Mouse (Mus musculus): Measurements from ENCODE around the gene Bcas3. TPM values are rescaled to one million over a fixed set of nuclear protein-coding genes. Genes with fewer than 3 reads are reported as not detected.

The Bcas3 gene
- polyA plus RNA-seq, 1 experiment from 2014 or later: 20.5 TPM

DNA sequence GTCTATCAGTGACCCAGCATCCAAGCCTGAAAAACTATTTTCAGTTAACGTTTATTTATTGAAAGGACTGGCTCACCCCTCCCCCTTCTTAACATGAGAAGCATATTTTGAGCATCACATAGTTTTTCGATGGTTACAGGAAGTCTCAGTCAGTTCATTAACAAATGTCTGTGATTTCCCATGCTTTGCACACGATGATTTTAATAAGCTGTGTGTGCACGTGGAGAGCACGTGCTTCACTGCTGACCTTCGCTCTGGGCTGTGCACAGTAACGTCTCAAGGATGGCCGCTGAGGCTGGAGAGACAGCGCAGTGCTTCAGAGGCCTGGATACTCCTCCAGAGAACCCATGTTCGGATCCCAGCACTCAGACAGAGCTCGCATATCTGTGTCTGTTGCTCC, 454.4 kb downstream of the Bcas3 start:
- 72% methylated on average over 11 of the region's 11 CpGs for WGBS

DNA sequence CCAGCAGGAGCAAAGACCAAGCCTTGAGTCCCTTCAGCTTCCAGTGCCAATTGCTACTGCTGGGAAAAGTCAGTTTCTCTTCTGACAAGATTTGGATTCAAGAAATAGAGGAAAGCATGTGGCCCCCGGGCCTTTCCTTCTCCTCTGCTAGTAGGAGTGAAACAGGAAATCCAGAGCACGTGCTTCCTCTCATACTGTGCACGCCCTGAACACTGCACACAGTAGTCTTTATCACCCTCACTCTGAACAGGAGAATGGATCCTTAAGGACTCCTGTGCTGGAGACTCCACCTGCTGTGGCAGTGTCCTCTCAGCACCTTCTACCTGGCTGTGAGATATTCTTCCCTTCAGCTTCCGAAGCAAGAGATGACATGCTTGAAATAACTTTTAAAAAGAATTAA, 458.3 kb downstream of the Bcas3 start:
- Histone ChIP-seq H3K36me3 (ENCODE audit: control insufficient read depth, insufficient read depth) (no peaks in the 10 kb centered on the region), H3K9me3 (replicated peaks; ENCODE audit: control insufficient read depth, low read length) (no peaks in the 10 kb centered on the region), H3K4me3 (ENCODE audit: low read length) (no peak overlapping the region), H3K9ac (ENCODE audit: low read length) (no peak overlapping the region), H3K27ac (ENCODE audit: low read length) (no peak overlapping the region), H3K4me2 (ENCODE audit: low read depth, low read length) (no peak overlapping the region), H3K4me1 (ENCODE audit: control insufficient read depth, insufficient read depth, low read length) (peaks cover 14% of the 10 kb centered on the region), H3K27me3 (ENCODE audit: control insufficient read depth, insufficient read depth, low read length) (peaks cover 8% of the 10 kb centered on the region)
- ATAC-seq (replicated peaks; ENCODE audit: extremely low read depth, insufficient read depth, low FRiP score): no peak
- WGBS: 55% methylated on average over 4 of the region's 4 CpGs

More for the DNA sequence above, 454.4 kb downstream of the Bcas3 start:
- ATAC-seq (replicated peaks; ENCODE audit: extremely low read depth, insufficient read depth, low FRiP score): no peak
- Histone ChIP-seq H3K36me3 (ENCODE audit: control insufficient read depth, insufficient read depth) (no peaks in the 10 kb centered on the region), H3K4me3 (ENCODE audit: low read length) (no peak overlapping the region), H3K4me2 (ENCODE audit: low read depth, low read length) (no peak overlapping the region), H3K9ac (ENCODE audit: low read length) (no peak overlapping the region), H3K4me1 (ENCODE audit: control insufficient read depth, insufficient read depth, low read length) (peaks cover 17% of the 10 kb centered on the region), H3K27ac (ENCODE audit: low read length) (no peak overlapping the region), H3K27me3 (ENCODE audit: control insufficient read depth, insufficient read depth, low read length) (peaks cover 10% of the 10 kb centered on the region), H3K9me3 (replicated peaks; ENCODE audit: control insufficient read depth, low read length) (no peaks in the 10 kb centered on the region)

DNA sequence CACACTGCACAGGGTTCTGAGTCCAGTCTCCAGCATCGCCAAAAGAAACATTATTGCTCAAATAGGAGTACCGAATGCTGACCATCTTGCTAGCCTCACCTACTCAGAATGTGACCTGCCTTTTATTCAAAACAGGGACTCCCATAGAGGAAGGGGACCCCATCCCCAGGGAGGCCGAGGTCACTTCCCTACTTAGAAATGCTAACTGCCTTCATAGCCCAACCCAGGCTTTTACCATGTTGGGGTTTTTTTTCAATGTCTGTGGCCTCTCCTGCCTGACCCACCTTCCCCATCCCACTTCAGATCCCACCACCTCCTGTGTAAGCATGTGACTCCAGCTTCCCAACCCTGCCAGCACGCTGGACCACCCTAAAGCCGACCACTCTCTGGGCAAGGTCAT, 458.7 kb downstream of the Bcas3 start:
- no peak overlapping the region for H3K27ac ChIP-seq (ENCODE audit: low read length)
- H3K9me3 ChIP-seq (replicated peaks; ENCODE audit: control insufficient read depth, low read length): no peaks in the 10 kb centered on the region
- no peak for ATAC-seq (replicated peaks; ENCODE audit: extremely low read depth, insufficient read depth, low FRiP score)
- H3K4me1 ChIP-seq (ENCODE audit: control insufficient read depth, insufficient read depth, low read length): peaks cover 14% of the 10 kb centered on the region
- no peak overlapping the region for H3K9ac ChIP-seq (ENCODE audit: low read length)
- H3K4me3 ChIP-seq (ENCODE audit: low read length): no peak overlapping the region
- 88% methylated on average over 5 of the region's 5 CpGs for WGBS
- no peak overlapping the region for H3K4me2 ChIP-seq (ENCODE audit: low read depth, low read length)
- H3K36me3 ChIP-seq (ENCODE audit: control insufficient read depth, insufficient read depth): no peaks in the 10 kb centered on the region
- H3K27me3 ChIP-seq (ENCODE audit: control insufficient read depth, insufficient read depth, low read length): peaks cover 11% of the 10 kb centered on the region

DNA sequence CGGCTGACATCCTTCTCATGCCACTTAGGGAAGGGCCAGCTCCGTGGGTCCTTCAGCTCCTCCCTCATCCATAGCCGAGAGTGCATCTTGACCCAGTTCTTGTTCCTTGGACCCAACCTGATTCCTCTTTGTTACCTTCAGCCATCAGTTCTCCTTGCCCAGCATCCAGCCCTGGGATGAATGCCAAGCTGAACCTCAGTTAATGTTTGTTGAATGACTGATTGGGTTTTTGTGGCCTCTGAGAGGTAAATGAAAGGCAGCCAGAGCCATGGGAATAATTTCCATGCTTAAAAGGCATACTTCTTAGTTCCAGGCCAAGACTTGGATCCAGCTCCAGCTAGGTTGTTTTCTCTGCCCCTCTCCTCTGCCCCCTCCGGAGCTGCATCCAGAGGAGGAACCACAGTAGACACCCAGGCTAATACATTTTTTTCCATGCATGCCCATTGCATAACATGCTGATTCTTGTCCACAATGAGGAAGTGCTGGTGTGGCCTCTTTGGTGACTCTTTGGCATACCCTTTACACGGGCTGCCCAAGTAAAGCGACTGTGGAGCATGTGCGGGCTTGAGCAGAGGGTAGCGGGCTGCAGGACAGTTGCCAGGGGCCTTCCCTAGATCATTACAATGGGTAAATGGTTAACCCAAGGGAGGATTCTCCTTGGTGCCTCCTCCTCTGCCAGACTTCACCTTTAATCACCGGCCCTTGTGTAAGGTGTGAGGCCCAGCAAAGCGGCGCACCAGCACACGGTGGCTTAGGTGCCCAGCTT, 459.4 kb downstream of the Bcas3 start:
- ATAC-seq (replicated peaks; ENCODE audit: extremely low read depth, insufficient read depth, low FRiP score): no peak
- 83% methylated on average over 12 of the region's 12 CpGs for WGBS
- Histone ChIP-seq H3K4me3 (ENCODE audit: low read length) (no peak overlapping the region), H3K27me3 (ENCODE audit: control insufficient read depth, insufficient read depth, low read length) (peaks cover 13% of the 10 kb centered on the region), H3K9me3 (replicated peaks; ENCODE audit: control insufficient read depth, low read length) (no peaks in the 10 kb centered on the region), H3K36me3 (ENCODE audit: control insufficient read depth, insufficient read depth) (no peaks in the 10 kb centered on the region), H3K27ac (ENCODE audit: low read length) (no peak overlapping the region), H3K4me1 (ENCODE audit: control insufficient read depth, insufficient read depth, low read length) (peaks cover 14% of the 10 kb centered on the region), H3K4me2 (ENCODE audit: low read depth, low read length) (no peak overlapping the region), H3K9ac (ENCODE audit: low read length) (no peak overlapping the region)

DNA sequence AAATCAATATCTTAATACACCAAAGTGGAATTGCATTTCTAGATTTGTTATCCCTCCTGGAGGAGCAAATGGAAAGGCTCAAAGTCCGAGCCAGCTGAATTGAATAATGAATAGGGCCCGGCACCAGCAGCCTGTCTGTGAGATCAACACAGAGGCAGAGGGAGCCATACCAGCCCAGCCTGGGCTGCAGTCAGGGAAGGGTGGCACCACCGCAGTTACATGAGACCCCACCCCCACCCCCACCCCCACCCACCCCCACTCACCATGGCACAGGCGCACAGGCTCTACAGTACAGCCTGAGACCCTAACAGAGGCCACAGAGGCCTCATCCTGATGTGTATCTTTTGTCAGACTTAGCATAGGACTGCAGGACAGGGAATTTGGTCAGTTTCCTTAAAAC, 461.7 kb downstream of the Bcas3 start:
- Histone ChIP-seq H3K9me3 (replicated peaks; ENCODE audit: control insufficient read depth, low read length) (no peaks in the 10 kb centered on the region), H3K4me1 (ENCODE audit: control insufficient read depth, insufficient read depth, low read length) (peaks cover 21% of the 10 kb centered on the region), H3K36me3 (ENCODE audit: control insufficient read depth, insufficient read depth) (no peaks in the 10 kb centered on the region), H3K4me2 (ENCODE audit: low read depth, low read length) (0 out of 2 replicates have a peak overlapping the region, but pooled peaks have one; percentile 11), H3K27me3 (ENCODE audit: control insufficient read depth, insufficient read depth, low read length) (peaks cover 13% of the 10 kb centered on the region), H3K4me3 (ENCODE audit: low read length) (no peak overlapping the region), H3K27ac (ENCODE audit: low read length) (no peak overlapping the region), H3K9ac (ENCODE audit: low read length) (no peak overlapping the region)
- ATAC-seq (replicated peaks; ENCODE audit: extremely low read depth, insufficient read depth, low FRiP score): no peak
- WGBS: 27% methylated on average over 4 of the region's 4 CpGs

DNA sequence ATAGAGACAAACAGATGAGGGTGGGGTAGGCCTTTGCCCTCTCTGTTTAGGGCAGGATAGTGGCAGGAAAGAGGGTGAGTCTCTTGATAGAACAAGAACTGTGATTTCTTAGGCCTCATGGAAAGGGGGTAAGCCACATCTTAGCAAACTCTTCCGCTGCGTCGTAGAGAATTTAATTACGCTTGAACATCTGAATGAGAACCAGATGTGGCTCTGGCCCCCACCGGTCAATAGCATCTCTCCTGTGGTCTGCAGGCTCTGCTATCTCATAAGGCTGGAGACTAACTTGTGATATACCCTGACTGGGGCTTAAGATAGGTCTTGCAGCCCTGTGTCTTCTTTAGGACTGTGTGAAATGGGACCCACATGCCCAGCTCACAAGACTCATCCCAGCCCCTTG, 463.5 kb downstream of the Bcas3 start:
- Histone ChIP-seq H3K9ac (ENCODE audit: low read length) (no peak overlapping the region), H3K36me3 (ENCODE audit: control insufficient read depth, insufficient read depth) (no peaks in the 10 kb centered on the region), H3K4me1 (ENCODE audit: control insufficient read depth, insufficient read depth, low read length) (peaks cover 16% of the 10 kb centered on the region), H3K4me2 (ENCODE audit: low read depth, low read length) (no peak overlapping the region), H3K27ac (ENCODE audit: low read length) (no peak overlapping the region), H3K27me3 (ENCODE audit: control insufficient read depth, insufficient read depth, low read length) (peaks cover 17% of the 10 kb centered on the region), H3K4me3 (ENCODE audit: low read length) (no peak overlapping the region), H3K9me3 (replicated peaks; ENCODE audit: control insufficient read depth, low read length) (no peaks in the 10 kb centered on the region)
- WGBS: 84% methylated on average over 5 of the region's 5 CpGs
- no peak for ATAC-seq (replicated peaks; ENCODE audit: extremely low read depth, insufficient read depth, low FRiP score)

DNA sequence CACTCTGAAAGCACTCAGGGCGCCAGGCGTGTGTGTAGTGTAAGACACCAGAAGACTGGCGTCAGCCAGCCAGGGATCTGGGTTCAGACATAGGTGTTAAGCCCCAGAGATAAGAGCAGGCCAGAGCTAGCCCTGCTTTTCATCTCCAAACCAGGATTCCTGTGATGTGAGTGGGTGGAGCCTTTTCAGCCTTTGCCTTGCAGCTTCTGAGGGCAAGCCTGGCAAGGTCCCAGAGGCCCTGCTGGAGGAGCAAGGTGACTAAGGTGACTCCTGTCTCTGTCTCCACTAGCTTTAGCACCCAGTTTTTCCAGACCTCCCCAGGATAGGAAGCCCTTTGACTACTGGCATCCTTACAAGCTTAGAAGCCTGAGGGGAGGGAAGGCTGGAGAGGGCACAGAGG, 465.4 kb downstream of the Bcas3 start:
- Histone ChIP-seq H3K27ac (ENCODE audit: low read length) (peak overlapping the region; percentile 34; the same call in 1 of the 2 replicates), H3K4me3 (ENCODE audit: low read length) (no peak overlapping the region), H3K9ac (ENCODE audit: low read length) (no peak overlapping the region), H3K27me3 (ENCODE audit: control insufficient read depth, insufficient read depth, low read length) (peaks cover 19% of the 10 kb centered on the region), H3K9me3 (replicated peaks; ENCODE audit: control insufficient read depth, low read length) (no peaks in the 10 kb centered on the region), H3K4me2 (ENCODE audit: low read depth, low read length) (no peak overlapping the region), H3K36me3 (ENCODE audit: control insufficient read depth, insufficient read depth) (no peaks in the 10 kb centered on the region), H3K4me1 (ENCODE audit: control insufficient read depth, insufficient read depth, low read length) (peaks cover 16% of the 10 kb centered on the region)
- ATAC-seq (replicated peaks; ENCODE audit: extremely low read depth, insufficient read depth, low FRiP score): peak; percentile 43; the same call in 1 of the 2 replicates
- 47% methylated on average over 3 of the region's 3 CpGs for WGBS

DNA sequence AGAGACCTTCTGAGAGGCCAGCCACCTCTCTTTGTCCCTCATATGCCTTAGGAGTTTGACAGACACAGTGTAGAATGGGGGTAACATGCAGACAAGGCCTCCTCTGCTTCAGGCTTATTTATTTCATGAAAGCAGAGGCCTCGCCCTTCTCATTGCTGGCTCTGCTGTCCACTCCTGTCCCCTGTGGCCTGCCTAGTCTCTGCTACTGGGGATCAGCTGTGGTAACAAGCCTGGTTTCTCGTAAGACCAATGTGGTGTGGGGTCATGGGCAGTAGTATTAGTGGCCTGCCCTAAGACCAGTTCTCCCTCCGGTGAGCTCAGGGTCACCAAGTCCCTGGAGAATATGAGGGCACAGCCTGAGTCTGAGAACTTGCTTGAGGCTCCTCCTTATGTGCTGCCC, 468.0 kb downstream of the Bcas3 start:
- Histone ChIP-seq H3K27me3 (ENCODE audit: control insufficient read depth, insufficient read depth, low read length) (peaks cover 24% of the 10 kb centered on the region), H3K4me2 (ENCODE audit: low read depth, low read length) (no peak overlapping the region), H3K4me1 (ENCODE audit: control insufficient read depth, insufficient read depth, low read length) (peaks cover 7% of the 10 kb centered on the region; the same call in 1 of the 2 replicates), H3K27ac (ENCODE audit: low read length) (no peak overlapping the region), H3K9ac (ENCODE audit: low read length) (no peak overlapping the region), H3K9me3 (replicated peaks; ENCODE audit: control insufficient read depth, low read length) (no peaks in the 10 kb centered on the region), H3K36me3 (ENCODE audit: control insufficient read depth, insufficient read depth) (no peaks in the 10 kb centered on the region), H3K4me3 (ENCODE audit: low read length) (no peak overlapping the region)
- no peak for ATAC-seq (replicated peaks; ENCODE audit: extremely low read depth, insufficient read depth, low FRiP score)
- 88% methylated on average over 3 of the region's 3 CpGs for WGBS

DNA sequence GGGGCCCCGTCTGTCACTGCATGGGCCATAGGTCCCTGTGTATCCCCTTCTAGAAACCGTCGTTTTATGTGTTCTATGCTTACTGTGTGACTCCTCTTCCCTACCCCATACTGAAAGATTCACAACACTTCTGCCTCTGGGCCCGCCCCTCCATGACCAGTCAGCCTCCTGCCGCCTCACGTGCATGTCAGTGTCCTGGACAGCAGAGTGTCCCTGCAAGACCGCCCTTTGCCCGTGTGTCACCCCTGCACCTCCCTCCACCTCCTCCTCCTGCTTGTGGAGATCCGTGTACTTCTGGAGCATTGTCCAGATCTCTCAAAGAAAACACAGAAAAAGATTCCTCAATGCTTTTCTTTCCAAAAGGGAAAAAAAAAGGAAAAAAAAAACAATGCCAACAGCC, 468.7 kb downstream of the Bcas3 start:
- Histone ChIP-seq H3K27ac (ENCODE audit: low read length) (no peak overlapping the region), H3K9me3 (replicated peaks; ENCODE audit: control insufficient read depth, low read length) (no peaks in the 10 kb centered on the region), H3K36me3 (ENCODE audit: control insufficient read depth, insufficient read depth) (no peaks in the 10 kb centered on the region), H3K4me3 (ENCODE audit: low read length) (no peak overlapping the region), H3K4me1 (ENCODE audit: control insufficient read depth, insufficient read depth, low read length) (peaks cover 7% of the 10 kb centered on the region; the same call in 1 of the 2 replicates), H3K27me3 (ENCODE audit: control insufficient read depth, insufficient read depth, low read length) (peaks cover 27% of the 10 kb centered on the region), H3K4me2 (ENCODE audit: low read depth, low read length) (no peak overlapping the region), H3K9ac (ENCODE audit: low read length) (no peak overlapping the region)
- WGBS: 73% methylated on average over 9 of the region's 9 CpGs
- ATAC-seq (replicated peaks; ENCODE audit: extremely low read depth, insufficient read depth, low FRiP score): no peak

Data from heart, embryonic 16.5 days (tissue).